Mouse (Mus musculus): ENCODE data around the gene Tomm40.
A peak's percentile ranks its signal among the peaks of the same experiment; 100 is the strongest.

Gene Tomm40

GRCm38 (mm10) chr7:19715239-19716054 is at the start of gene Tomm40:
TSS of gene Tomm40 (minus strand) at chr7:19715438.
- peak; percentile 99 for DNase-seq (ENCODE audit: low read depth, low spot score)

GRCm38 (mm10) chr7:19764581-19764980 is 49.3 kb upstream of the Tomm40 start:
- no peak for DNase-seq (ENCODE audit: low read depth, low spot score)

GRCm38 (mm10) chr7:19763829-19764477 is 48.7 kb upstream of the Tomm40 start:
- no peak for DNase-seq (ENCODE audit: low read depth, low spot score)

- DNase-seq (ENCODE audit: low read depth, low spot score), result no peak
Observed at GRCm38 (mm10) chr7:19762283-19762682, 47.0 kb upstream of the Tomm40 start.

GRCm38 (mm10) chr7:19760021-19760420 is 44.8 kb upstream of the Tomm40 start:
- DNase-seq (ENCODE audit: low read depth, low spot score), result no peak

GRCm38 (mm10) chr7:19758623-19759022 is 43.4 kb upstream of the Tomm40 start:
- DNase-seq (ENCODE audit: low read depth, low spot score), result no peak

- no peak for DNase-seq (ENCODE audit: low read depth, low spot score)
Observed at GRCm38 (mm10) chr7:19755851-19756786, 40.9 kb upstream of the Tomm40 start.

- no peak for DNase-seq (ENCODE audit: low read depth, low spot score)
Observed at GRCm38 (mm10) chr7:19755008-19755407, 39.8 kb upstream of the Tomm40 start.

- no peak for DNase-seq (ENCODE audit: low read depth, low spot score)
Observed at GRCm38 (mm10) chr7:19754065-19754464, 38.8 kb upstream of the Tomm40 start.

- DNase-seq (ENCODE audit: low read depth, low spot score), result no peak
Observed at GRCm38 (mm10) chr7:19753587-19753986, 38.3 kb upstream of the Tomm40 start.

- no peak for DNase-seq (ENCODE audit: low read depth, low spot score)
Observed at GRCm38 (mm10) chr7:19752652-19753051, 37.4 kb upstream of the Tomm40 start.

- no peak for DNase-seq (ENCODE audit: low read depth, low spot score)
Observed at GRCm38 (mm10) chr7:19751070-19751383, 35.8 kb upstream of the Tomm40 start.

GRCm38 (mm10) chr7:19750217-19751069 is 35.2 kb upstream of the Tomm40 start, which contains the start of gene Nectin2:
TSS of gene Nectin2 (minus strand) at chr7:19750483.
- DNase-seq (ENCODE audit: low read depth, low spot score), result peak; percentile 57

GRCm38 (mm10) chr7:19749389-19750216 is 34.4 kb upstream of the Tomm40 start:
- peak; percentile 96 for DNase-seq (ENCODE audit: low read depth, low spot score)

- no peak for DNase-seq (ENCODE audit: low read depth, low spot score)
Observed at GRCm38 (mm10) chr7:19748219-19749195, 33.3 kb upstream of the Tomm40 start.

GRCm38 (mm10) chr7:19747420-19748218 is 32.4 kb upstream of the Tomm40 start:
- no peak for DNase-seq (ENCODE audit: low read depth, low spot score)

GRCm38 (mm10) chr7:19746426-19747201 is 31.4 kb upstream of the Tomm40 start:
- no peak for DNase-seq (ENCODE audit: low read depth, low spot score)

All from retina, adult 2 months (tissue).